Mouse (Mus musculus) MEL (cell line): ENCODE measurements around the gene Btg3. TPM values are rescaled to one million over a fixed set of nuclear protein-coding genes. Genes with fewer than 3 reads are reported as not detected.

ENCODE experiments used
- DNase-seq: peaks from one replicate; pipeline ENCODE4 v3.0.0; 2011; ENCODE audit warnings: low read depth, low spot score
- H3K27ac ChIP-seq: 2 replicates; pipeline ENCODE4 v1.5.1; 2012; ENCODE audit warnings: low read depth, mild to moderate bottlenecking, control low read depth, low read length, moderate library complexity; ENCODE audit not compliant: control insufficient read depth
- H3K27me3 ChIP-seq, 2 experiments: fragments of 150-350 bp in 1 of 2; sonication (generic) in 1 of 2; 2 replicates each; pipeline ENCODE4 v1.6.1; 2012; ENCODE audit warnings: low read length in 2 of 2, mild to moderate bottlenecking in 2 of 2, improper control_type of control experiment in 1 of 2, moderate library complexity in 1 of 2; ENCODE audit not compliant: insufficient read depth in 2 of 2, control insufficient read depth in 1 of 2
- H3K36me3 ChIP-seq, 2 experiments: 2 replicates each; pipeline ENCODE4 v1.6.1; 2012 to 2014; ENCODE audit warnings: low read length in 2 of 2, improper control_type of control experiment in 1 of 2, inconsistent platforms in 1 of 2, mild to moderate bottlenecking in 1 of 2; ENCODE audit not compliant: insufficient read depth in 2 of 2, control insufficient read depth in 1 of 2
- H3K4me1 ChIP-seq, 2 experiments: fragments of 150-350 bp in 1 of 2; sonication (generic) in 1 of 2; 2 replicates each; pipeline ENCODE4 v1.6.1; 2012; ENCODE audit warnings: low read length in 2 of 2, improper control_type of control experiment in 1 of 2, mild to moderate bottlenecking in 1 of 2; ENCODE audit not compliant: insufficient read depth in 2 of 2, control insufficient read depth in 1 of 2
- H3K4me3 ChIP-seq, 2 experiments: fragments of 150-350 bp in 1 of 2; sonication (generic) in 1 of 2; 2 replicates each; pipeline ENCODE4 v1.5.1; 2012; ENCODE audit warnings: low read depth in 2 of 2, low read length in 2 of 2, mild to moderate bottlenecking in 2 of 2, moderate library complexity in 2 of 2, control low read depth in 1 of 2, improper control_type of control experiment in 1 of 2; ENCODE audit not compliant: control insufficient read depth in 1 of 2, insufficient read depth in 1 of 2
- H3K79me2 ChIP-seq: 2 replicates; pipeline ENCODE4 v1.6.1; 2012; ENCODE audit warnings: mild to moderate bottlenecking, low read length, moderate library complexity; ENCODE audit not compliant: control insufficient read depth, poor library complexity, insufficient read depth
- H3K9ac ChIP-seq: 2 replicates; pipeline ENCODE4 v1.6.1; 2012; ENCODE audit warnings: low read depth, mild to moderate bottlenecking, control low read depth, low read length, moderate library complexity; ENCODE audit not compliant: control insufficient read depth, poor library complexity, severe bottlenecking
- H3K9me3 ChIP-seq: fragments of 150-350 bp; sonication (generic); replicated peaks from 2 replicates; pipeline ENCODE4 v1.6.1; 2012; ENCODE audit warnings: mild to moderate bottlenecking, low read length, improper control_type of control experiment, moderate library complexity; ENCODE audit not compliant: insufficient read depth
- CHD1 ChIP-seq: IDR thresholded peaks from 2 replicates; pipeline ENCODE4 v1.6.1; 2012; ENCODE audit warnings: low read depth, mild to moderate bottlenecking, inconsistent platforms, low read length, improper control_type of control experiment
- CHD2 ChIP-seq: IDR thresholded peaks from 2 replicates; pipeline ENCODE4 v1.6.1; 2011; ENCODE audit warnings: low read length, improper control_type of control experiment
- CTCF ChIP-seq, 3 experiments: IDR thresholded peaks in 2 of 3; conservative IDR thresholded peaks in 1 of 3; 2 replicates each; pipeline ENCODE4 v1.5.1; 2011 to 2012; ENCODE audit warnings: low read length in 3 of 3, low read depth in 2 of 3, mild to moderate bottlenecking in 2 of 3, improper control_type of control experiment in 1 of 3, inconsistent platforms in 1 of 3, mixed read lengths in 1 of 3, moderate library complexity in 1 of 3; ENCODE audit not compliant: control insufficient read depth in 1 of 3, insufficient read depth in 1 of 3, poor library complexity in 1 of 3, severe bottlenecking in 1 of 3
- E2F4 ChIP-seq: IDR thresholded peaks from 2 replicates; pipeline ENCODE4 v1.6.1; 2011; ENCODE audit warnings: low read depth, low read length, improper control_type of control experiment, borderline replicate concordance
- ELF1 ChIP-seq: IDR thresholded peaks from 2 replicates; pipeline ENCODE4 v1.6.1; 2014; ENCODE audit warnings: low read depth, mild to moderate bottlenecking, inconsistent platforms, low read length, improper control_type of control experiment, moderate library complexity
- GABPA ChIP-seq: IDR thresholded peaks from 2 replicates; pipeline ENCODE4 v1.6.1; 2012; ENCODE audit warnings: low read depth, mild to moderate bottlenecking, inconsistent platforms, low read length, improper control_type of control experiment, moderate library complexity
- MAX ChIP-seq: IDR thresholded peaks from 2 replicates; pipeline ENCODE4 v1.6.1; 2011; ENCODE audit warnings: low read length, improper control_type of control experiment
- MEF2A ChIP-seq: IDR thresholded peaks from 2 replicates; pipeline ENCODE4 v1.6.1; 2014; ENCODE audit warnings: low read depth, mild to moderate bottlenecking, inconsistent platforms, low read length, improper control_type of control experiment; ENCODE audit not compliant: poor library complexity, insufficient replicate concordance, severe bottlenecking; ENCODE audit errors: extremely low read depth
- MYC ChIP-seq: IDR thresholded peaks from 2 replicates; pipeline ENCODE4 v1.6.1; 2011; ENCODE audit warnings: low read depth, mild to moderate bottlenecking, low read length, improper control_type of control experiment, moderate library complexity
- NELFE ChIP-seq: IDR thresholded peaks from 2 replicates; pipeline ENCODE4 v1.6.1; 2011; ENCODE audit warnings: low read depth, low read length, improper control_type of control experiment
- NRF1 ChIP-seq: IDR thresholded peaks from 2 replicates; pipeline ENCODE4 v1.6.1; 2014; ENCODE audit warnings: low read depth, mild to moderate bottlenecking, inconsistent platforms, low read length, improper control_type of control experiment, moderate library complexity; ENCODE audit not compliant: poor library complexity, insufficient read depth, severe bottlenecking
- POLR2A ChIP-seq, 2 experiments: IDR thresholded peaks; 2 replicates each; pipeline ENCODE4 v1.6.1; 2011 to 2012; ENCODE audit warnings: low read length in 2 of 2, mild to moderate bottlenecking in 2 of 2, control low read depth in 1 of 2, improper control_type of control experiment in 1 of 2, low read depth in 1 of 2, moderate library complexity in 1 of 2; ENCODE audit not compliant: control insufficient read depth in 1 of 2, insufficient read depth in 1 of 2, poor library complexity in 1 of 2
- RAD21 ChIP-seq: IDR thresholded peaks from 2 replicates; pipeline ENCODE4 v1.6.1; 2011; ENCODE audit warnings: mild to moderate bottlenecking, low read depth, low read length, improper control_type of control experiment
- SIN3A ChIP-seq: IDR thresholded peaks from 2 replicates; pipeline ENCODE4 v1.6.1; 2012; ENCODE audit warnings: low read length, improper control_type of control experiment, inconsistent platforms
- SMC3 ChIP-seq: IDR thresholded peaks from 2 replicates; pipeline ENCODE4 v1.6.1; 2011; ENCODE audit warnings: low read depth, low read length, improper control_type of control experiment
- TAL1 ChIP-seq: IDR thresholded peaks from 2 replicates; pipeline ENCODE4 v1.6.1; 2012; ENCODE audit warnings: mild to moderate bottlenecking, inconsistent platforms, low read length, moderate library complexity, mixed read lengths
- TBP ChIP-seq: IDR thresholded peaks from 2 replicates; pipeline ENCODE4 v1.8.0; 2011; ENCODE audit warnings: low read depth, low read length, improper control_type of control experiment
- TCF12 ChIP-seq: IDR thresholded peaks from 2 replicates; pipeline ENCODE4 v1.6.1; 2014; ENCODE audit warnings: low read depth, mild to moderate bottlenecking, inconsistent platforms, low read length, improper control_type of control experiment, moderate library complexity
- USF1 ChIP-seq: IDR thresholded peaks from 2 replicates; pipeline ENCODE4 v1.6.1; 2014; ENCODE audit warnings: low read depth, mild to moderate bottlenecking, inconsistent platforms, low read length, improper control_type of control experiment, moderate library complexity
- polyA plus RNA-seq, 2 experiments: library from polyadenylated mRNA; stranded (reverse) in 1 of 2; unstranded in 1 of 2; fragments of >175 nt in 1 of 2; fragments of >200 nt in 1 of 2; gene quantifications; 2 replicates each; pipeline versions ENCODE4 v1.2.1 to v1.2.4; 2012; ENCODE audit warnings: low replicate concordance in 2 of 2, low read depth in 1 of 2; ENCODE audit not compliant: insufficient read length in 2 of 2, insufficient read depth in 1 of 2, missing spikeins in 1 of 2
- total RNA-seq: library from RNA; depleted of rRNA; stranded (reverse); fragments of 300-350 nt; gene quantifications from 2 replicates; pipeline ENCODE4 v1.2.3, GENCODE M21; 2012; rRNA removed

Btg3 gene
- total and polyA plus RNA-seq, 3 experiments, result 8.5 to 17.5 TPM; not detected in 1

- no peaks in the 10 kb centered on the region for H3K9me3 ChIP-seq
- no peaks in the 10 kb centered on the region; a peak in 1 of 4 replicates for H3K36me3 ChIP-seq
- TF ChIP-seq RAD21, result no peak
- no peak for TF ChIP-seq CHD2
- no peak for TF ChIP-seq TCF12
- no peak for TF ChIP-seq TBP
- TF ChIP-seq USF1, result no peak
- TF ChIP-seq POLR2A (IDR thresholded peaks at IDR 0.05; ENCODE audit: control insufficient read depth in 1 of 2, insufficient read depth in 1 of 2, low read depth in 1 of 2, low read length in 2 of 2, poor library complexity in 1 of 2), result no peak
- TF ChIP-seq MYC, result no peak
- TF ChIP-seq SMC3, result no peak
- no peak for TF ChIP-seq CTCF (IDR thresholded peaks at IDR 0.05 in 2 of 3, conservative IDR thresholded peaks at IDR 0.05 in 1 of 3; ENCODE audit: control insufficient read depth in 1 of 3, insufficient read depth in 1 of 3, low read depth in 2 of 3, low read length in 3 of 3, poor library complexity in 1 of 3, severe bottlenecking in 1 of 3)
- no peak overlapping the region for H3K9ac ChIP-seq
- no peaks in the 10 kb centered on the region; a peak in 1 of 4 replicates for H3K4me1 ChIP-seq
- DNase-seq, result no peak
- H3K79me2 ChIP-seq, result no peaks in the 10 kb centered on the region; the same call in 1 of the 2 replicates
- no peaks in the 10 kb centered on the region; a peak in 1 of 4 replicates for H3K27me3 ChIP-seq
- no peak overlapping the region for H3K4me3 ChIP-seq
- H3K27ac ChIP-seq, result no peak overlapping the region
These were observed 82.9 kb downstream of the Btg3 start for GRCm38 (mm10) chr16:78294051-78294450.

- DNase-seq, result no peak
- no peaks in the 10 kb centered on the region for H3K4me1 ChIP-seq
- TF ChIP-seq ELF1, result no peak
- no peak for TF ChIP-seq MAX
- no peak for TF ChIP-seq TCF12
- TF ChIP-seq CHD1, result no peak
- TF ChIP-seq MEF2A, result no peak
- TF ChIP-seq SIN3A, result no peak
- TF ChIP-seq TBP, result no peak
- no peak for TF ChIP-seq GABPA
- TF ChIP-seq NRF1, result no peak
- no peak for TF ChIP-seq MYC
- no peak for TF ChIP-seq TAL1
- no peak for TF ChIP-seq E2F4
- TF ChIP-seq NELFE, result no peak
These were observed 93.8 kb downstream of the Btg3 start for GRCm38 (mm10) chr16:78283231-78283630.

More at GRCm38 (mm10) chr16:78283231-78283630, 93.8 kb downstream of the Btg3 start:
- Histone ChIP-seq H3K79me2 (no peaks in the 10 kb centered on the region), H3K9ac (no peak overlapping the region), H3K9me3 (no peaks in the 10 kb centered on the region), H3K27me3 (no peaks in the 10 kb centered on the region), H3K4me3 (no peak overlapping the region), H3K27ac (no peak overlapping the region), H3K36me3 (no peaks in the 10 kb centered on the region)

Other genes with a start within 250 kb of the Btg3 start
- not detected in 2 replicates for gene Cxadr, start 75.7 kb downstream of the Btg3 start, total RNA-seq
- gene Cxadr, start 75.7 kb downstream of the Btg3 start, polyA plus RNA-seq, result under 1 TPM in 1 of 2 experiments, not detected in 1; 0.33 TPM
- gene D16Ertd472e, start 199.5 kb upstream of the Btg3 start, total RNA-seq, result 22.5 and 23.0 TPM in 2 replicates
- gene D16Ertd472e, start 199.5 kb upstream of the Btg3 start, polyA plus RNA-seq, result 10 to 100 TPM; 23.6 to 30.4 TPM